Comparison of ENCODE assay signal across 14 mouse cellular contexts in genomic region chr5:111630313-111630844, GRCm38 (mm10).
DNase-seq lines count a peak whose midpoint lies in the region; ATAC-seq and TF ChIP-seq lines count a peak whose summit lies in the region.
"Had no signal": no experiment of that assay in that cellular context is flagged by ENCODE, and none has a peak within 500 bp of the region (broad histone marks: within the 10 kb centered on the region; RNA-seq: fewer than 3 reads in every experiment).

No protein-coding gene starts in this region.

- no peak overlapping the region for H3K4me3 ChIP-seq in heart, embryonic 12.5 days
- no peak overlapping the region for H3K4me3 ChIP-seq in heart, embryonic 11.5 days (ENCODE audit: low read depth, low read length)
- H3K4me3 ChIP-seq in MEL (ENCODE audit: control insufficient read depth in 1 of 2, insufficient read depth in 1 of 2, low read depth in 2 of 2, low read length in 2 of 2): no peak overlapping the region
- H3K4me3 ChIP-seq in forebrain, embryonic 14.5 days (ENCODE audit: low read depth, low read length): no peak overlapping the region
- no peak overlapping the region for H3K4me3 ChIP-seq in midbrain, embryonic 12.5 days
- no peak overlapping the region for H3K4me3 ChIP-seq in layer of hippocampus, adult 2 months
- H3K4me3 ChIP-seq: heart, embryonic 13.5 days; intestine, embryonic 15.5 days had no signal

- H3K9ac ChIP-seq in heart, embryonic 12.5 days: no peak overlapping the region
- H3K9ac ChIP-seq in heart, embryonic 11.5 days (ENCODE audit: low read depth, low read length): no peak overlapping the region
- H3K9ac ChIP-seq in MEL (ENCODE audit: control insufficient read depth, low read depth, low read length, poor library complexity, severe bottlenecking): no peak overlapping the region
- H3K9ac ChIP-seq in forebrain, embryonic 14.5 days (ENCODE audit: low read length): no peak overlapping the region
- no peak overlapping the region for H3K9ac ChIP-seq in midbrain, embryonic 12.5 days (replicated peaks)
- H3K9ac ChIP-seq: intestine, embryonic 15.5 days had no signal

- peaks cover 13% of the 10 kb centered on the region for H3K4me1 ChIP-seq in heart, embryonic 12.5 days (replicated peaks)
- H3K4me1 ChIP-seq in heart, embryonic 11.5 days (ENCODE audit: control insufficient read depth, insufficient read depth, low read length): peaks cover 15% of the 10 kb centered on the region
- no peaks in the 10 kb centered on the region for H3K4me1 ChIP-seq in MEL (ENCODE audit: control insufficient read depth in 1 of 2, insufficient read depth in 2 of 2, low read length in 2 of 2)
- peaks cover 11% of the 10 kb centered on the region for H3K4me1 ChIP-seq in forebrain, embryonic 14.5 days (ENCODE audit: control insufficient read depth, insufficient read depth, low read length)
- H3K4me1 ChIP-seq in midbrain, embryonic 12.5 days: peaks cover 45% of the 10 kb centered on the region

- no peak overlapping the region for H3K27ac ChIP-seq in heart, embryonic 12.5 days (ENCODE audit: poor library complexity, severe bottlenecking)
- no peak overlapping the region for H3K27ac ChIP-seq in heart, embryonic 11.5 days (ENCODE audit: low read depth, low read length)
- no peak overlapping the region for H3K27ac ChIP-seq in MEL (ENCODE audit: control insufficient read depth, low read depth, low read length)
- no peak overlapping the region for H3K27ac ChIP-seq in forebrain, embryonic 14.5 days (ENCODE audit: low read depth, low read length)
- H3K27ac ChIP-seq in midbrain, embryonic 12.5 days (replicated peaks): no peak overlapping the region
- no peak overlapping the region for H3K27ac ChIP-seq in layer of hippocampus, adult 2 months
- H3K27ac ChIP-seq: heart, embryonic 13.5 days had no signal

- WGBS in heart, embryonic 12.5 days: 97% methylated on average over 3 of the region's 3 CpGs
- 81% methylated on average over 3 of the region's 3 CpGs for WGBS in heart, embryonic 11.5 days (ENCODE audit: insufficient replicate concordance)
- WGBS in forebrain, embryonic 14.5 days: 90% methylated on average over 3 of the region's 3 CpGs
- 94% methylated on average over 3 of the region's 3 CpGs for WGBS in midbrain, embryonic 12.5 days

- H3K9me3 ChIP-seq in heart, embryonic 12.5 days (replicated peaks): peaks cover 22% of the 10 kb centered on the region; the same call in 1 of the 2 replicates
- H3K9me3 ChIP-seq in heart, embryonic 11.5 days (replicated peaks; ENCODE audit: control insufficient read depth, low read length): no peaks in the 10 kb centered on the region
- H3K9me3 ChIP-seq in MEL (replicated peaks; ENCODE audit: insufficient read depth, low read length): no peaks in the 10 kb centered on the region
- no peaks in the 10 kb centered on the region; the same call in 1 of the 2 replicates for H3K9me3 ChIP-seq in forebrain, embryonic 14.5 days (replicated peaks; ENCODE audit: control insufficient read depth, low read length)
- H3K9me3 ChIP-seq in midbrain, embryonic 12.5 days: peaks cover 5% of the 10 kb centered on the region; the same call in 1 of the 2 replicates
- H3K9me3 ChIP-seq: intestine, embryonic 15.5 days had no signal

- no peak for TF ChIP-seq EP300 in MEL (IDR thresholded peaks at IDR 0.05; ENCODE audit: low read depth in 1 of 2, low read length in 2 of 2)

- no peak overlapping the region for H3K4me2 ChIP-seq in heart, embryonic 12.5 days
- no peak overlapping the region for H3K4me2 ChIP-seq in heart, embryonic 11.5 days
- no peak overlapping the region for H3K4me2 ChIP-seq in forebrain, embryonic 14.5 days (ENCODE audit: low read length)
- no peak overlapping the region for H3K4me2 ChIP-seq in midbrain, embryonic 12.5 days (replicated peaks)
- H3K4me2 ChIP-seq: heart, embryonic 13.5 days; intestine, embryonic 15.5 days had no signal

- no peaks in the 10 kb centered on the region for H3K79me2 ChIP-seq in MEL (ENCODE audit: control insufficient read depth, insufficient read depth, low read length, poor library complexity)

- DNase-seq in MEL (ENCODE audit: low read depth, low spot score): no peak
- DNase-seq in forebrain, embryonic 14.5 days (ENCODE audit: low spot score): no peak
- no peak for DNase-seq in layer of hippocampus, adult 2 months (ENCODE audit: low spot score in 2 of 2)
- no peak for DNase-seq in embryo, embryonic 10.5 days (ENCODE audit: low spot score)
- no peak for DNase-seq in ovary, postnatal 10 days (ENCODE audit: low spot score)
- DNase-seq: adrenal gland, adult 8-10 months; liver; lung, postnatal 14 days; right cerebral cortex, postnatal 25 days had no signal

- no peaks in the 10 kb centered on the region for H3K36me3 ChIP-seq in heart, embryonic 12.5 days
- no peaks in the 10 kb centered on the region for H3K36me3 ChIP-seq in heart, embryonic 11.5 days (ENCODE audit: control insufficient read depth, insufficient read depth, low read length)
- H3K36me3 ChIP-seq in MEL (ENCODE audit: control insufficient read depth in 1 of 2, insufficient read depth in 2 of 2, low read length in 2 of 2): no peaks in the 10 kb centered on the region
- H3K36me3 ChIP-seq in forebrain, embryonic 14.5 days (ENCODE audit: control insufficient read depth, insufficient read depth, low read length): no peaks in the 10 kb centered on the region
- H3K36me3 ChIP-seq in midbrain, embryonic 12.5 days: no peaks in the 10 kb centered on the region
- H3K36me3 ChIP-seq: heart, embryonic 13.5 days; intestine, embryonic 15.5 days had no signal

- peak; percentile 27; the same call in 1 of the 2 replicates for ATAC-seq in heart, embryonic 12.5 days (ENCODE audit: insufficient number of reproducible peaks, low FRiP score)
- ATAC-seq in heart, embryonic 11.5 days (replicated peaks; ENCODE audit: insufficient number of reproducible peaks, low FRiP score, low TSS enrichment): no peak
- peak; percentile 21; the same call in 1 of the 2 replicates for ATAC-seq in forebrain, embryonic 14.5 days
- peak; percentile 27; the same call in 1 of the 2 replicates for ATAC-seq in midbrain, embryonic 12.5 days (ENCODE audit: low FRiP score, low read depth)

- TF ChIP-seq CTCF in MEL (IDR thresholded peaks at IDR 0.05 in 2 of 3, conservative IDR thresholded peaks at IDR 0.05 in 1 of 3; ENCODE audit: control insufficient read depth in 1 of 3, insufficient read depth in 1 of 3, low read depth in 2 of 3, low read length in 3 of 3, poor library complexity in 1 of 3, severe bottlenecking in 1 of 3): no peak
- no peak for TF ChIP-seq CTCF in layer of hippocampus, adult 2 months (conservative IDR thresholded peaks at IDR 0.05)

- TF ChIP-seq RAD21 in MEL (IDR thresholded peaks at IDR 0.05; ENCODE audit: low read depth, low read length): no peak

- no peak for TF ChIP-seq POLR2A in MEL (IDR thresholded peaks at IDR 0.05; ENCODE audit: control insufficient read depth in 1 of 2, insufficient read depth in 1 of 2, low read depth in 1 of 2, low read length in 2 of 2, poor library complexity in 1 of 2)

- H3K27me3 ChIP-seq in heart, embryonic 12.5 days (replicated peaks): peaks cover 10% of the 10 kb centered on the region
- H3K27me3 ChIP-seq in heart, embryonic 11.5 days (ENCODE audit: control insufficient read depth, insufficient read depth, low read length): peaks cover 4% of the 10 kb centered on the region; the same call in 1 of the 2 replicates
- H3K27me3 ChIP-seq in MEL (ENCODE audit: control insufficient read depth in 1 of 2, insufficient read depth in 2 of 2, low read length in 2 of 2): no peaks in the 10 kb centered on the region
- H3K27me3 ChIP-seq in forebrain, embryonic 14.5 days (replicated peaks; ENCODE audit: control insufficient read depth, insufficient read depth, low read length): no peaks in the 10 kb centered on the region
- peaks cover 24% of the 10 kb centered on the region for H3K27me3 ChIP-seq in midbrain, embryonic 12.5 days
- H3K27me3 ChIP-seq: intestine, embryonic 15.5 days had no signal

TF ChIP-seq in MEL, 35 proteins besides CTCF, POLR2A, EP300 and RAD21:
- peak; percentile 47; the same call in 1 of the 2 replicates for TF ChIP-seq POLR2AphosphoS5 (IDR thresholded peaks at IDR 0.05; ENCODE audit: borderline replicate concordance, low read depth, low read length)
- no peak for TF ChIP-seq MEF2A (IDR thresholded peaks at IDR 0.05; ENCODE audit: extremely low read depth, insufficient replicate concordance, low read depth, low read length, poor library complexity, severe bottlenecking)
TF ChIP-seq in MEL: peak in this region for 1.
